Mouse (Mus musculus): ENCODE results near the gene Pcx. TPM values are rescaled to one million over a fixed set of nuclear protein-coding genes. Genes with fewer than 3 reads are reported as not detected.
"Not testable (repeated sequence)": the region's sequence is repeated elsewhere in the genome, so short reads cannot be mapped to it uniquely, and the experiment has no call there.

Pcx gene
- polyA plus RNA-seq, 1 experiment from 2014 or later = 18.5 TPM

GRCm38 (mm10) chr19:4583856-4584255 is 73.6 kb downstream of the Pcx start:
- no peaks in the 10 kb centered on the region for H3K36me3 ChIP-seq (replicated peaks)
- H3K4me3 ChIP-seq = no peak overlapping the region
- no peaks in the 10 kb centered on the region for H3K4me1 ChIP-seq
- 81% methylated on average over 2 of the region's 2 CpGs for WGBS
- H3K27ac ChIP-seq = no peak overlapping the region
- no peaks in the 10 kb centered on the region for H3K27me3 ChIP-seq (ENCODE audit: poor library complexity, severe bottlenecking)
- no peaks in the 10 kb centered on the region for H3K9me3 ChIP-seq
- DNase-seq (ENCODE audit: extremely low spot score, low spot score) = no peak

- H3K4me1 ChIP-seq; H3K9me3 ChIP-seq; H3K4me3 ChIP-seq; H3K27ac ChIP-seq; DNase-seq (ENCODE audit: extremely low spot score, low spot score); H3K27me3 ChIP-seq (ENCODE audit: poor library complexity, severe bottlenecking); H3K36me3 ChIP-seq (replicated peaks): not testable (repeated sequence)
Observed at GRCm38 (mm10) chr19:4586783-4587182, 76.5 kb downstream of the Pcx start.

GRCm38 (mm10) chr19:4587426-4587825 is 77.2 kb downstream of the Pcx start:
- 70% methylated on average over 2 of the region's 2 CpGs for WGBS
- H3K27me3 ChIP-seq (ENCODE audit: poor library complexity, severe bottlenecking) = no peaks in the 10 kb centered on the region
- no peaks in the 10 kb centered on the region for H3K36me3 ChIP-seq (replicated peaks)

GRCm38 (mm10) chr19:4588430-4588829 is 78.2 kb downstream of the Pcx start:
- H3K36me3 ChIP-seq (replicated peaks) = no peaks in the 10 kb centered on the region
- DNase-seq (ENCODE audit: extremely low spot score, low spot score) = no peak
- no peaks in the 10 kb centered on the region for H3K9me3 ChIP-seq
- H3K4me1 ChIP-seq = no peaks in the 10 kb centered on the region
- no peak overlapping the region for H3K27ac ChIP-seq
- H3K27me3 ChIP-seq (ENCODE audit: poor library complexity, severe bottlenecking) = no peaks in the 10 kb centered on the region
- WGBS = 77% methylated on average over 3 of the region's 3 CpGs
- H3K4me3 ChIP-seq = no peak overlapping the region

More at GRCm38 (mm10) chr19:4587426-4587825, 77.2 kb downstream of the Pcx start:
- Histone ChIP-seq H3K27ac (no peak overlapping the region), H3K9me3 (no peaks in the 10 kb centered on the region), H3K4me3 (no peak overlapping the region), H3K4me1 (no peaks in the 10 kb centered on the region)
- no peak for DNase-seq (ENCODE audit: extremely low spot score, low spot score)

GRCm38 (mm10) chr19:4589081-4589480 is 78.8 kb downstream of the Pcx start:
- 0 out of 2 replicates have a peak, but pooled peaks cover 3% of the 10 kb centered on the region for H3K4me1 ChIP-seq
- H3K4me3 ChIP-seq = no peak overlapping the region
- no peaks in the 10 kb centered on the region for H3K9me3 ChIP-seq
- H3K27ac ChIP-seq = no peak overlapping the region
- 65% methylated on average over 1 of the region's 1 CpGs for WGBS
- no peaks in the 10 kb centered on the region for H3K36me3 ChIP-seq (replicated peaks)
- no peak for DNase-seq (ENCODE audit: extremely low spot score, low spot score)
- H3K27me3 ChIP-seq (ENCODE audit: poor library complexity, severe bottlenecking) = no peaks in the 10 kb centered on the region

- no peak overlapping the region for H3K4me3 ChIP-seq
- no peak overlapping the region for H3K27ac ChIP-seq
- no peaks in the 10 kb centered on the region for H3K27me3 ChIP-seq (ENCODE audit: poor library complexity, severe bottlenecking)
- H3K4me1 ChIP-seq = 0 out of 2 replicates have a peak, but pooled peaks cover 5% of the 10 kb centered on the region
- WGBS = 96% methylated on average over 3 of the region's 3 CpGs
- H3K9me3 ChIP-seq = no peaks in the 10 kb centered on the region
- DNase-seq (ENCODE audit: extremely low spot score, low spot score) = no peak
- no peaks in the 10 kb centered on the region for H3K36me3 ChIP-seq (replicated peaks)
Observed at GRCm38 (mm10) chr19:4590025-4590424, 79.8 kb downstream of the Pcx start.

- DNase-seq (ENCODE audit: extremely low spot score, low spot score) = no peak
- no peaks in the 10 kb centered on the region for H3K27me3 ChIP-seq (ENCODE audit: poor library complexity, severe bottlenecking)
- H3K9me3 ChIP-seq = no peaks in the 10 kb centered on the region
- no peaks in the 10 kb centered on the region for H3K36me3 ChIP-seq (replicated peaks)
- H3K4me1 ChIP-seq = 0 out of 2 replicates have a peak, but pooled peaks cover 5% of the 10 kb centered on the region
- H3K4me3 ChIP-seq = no peak overlapping the region
- no peak overlapping the region for H3K27ac ChIP-seq
- 61% methylated on average over 7 of the region's 7 CpGs for WGBS
Observed at GRCm38 (mm10) chr19:4593792-4594522, 83.7 kb downstream of the Pcx start.

- no peaks in the 10 kb centered on the region for H3K9me3 ChIP-seq
- H3K36me3 ChIP-seq (replicated peaks) = no peaks in the 10 kb centered on the region
- 86% methylated on average over 2 of the region's 2 CpGs for WGBS
- H3K4me3 ChIP-seq = no peak overlapping the region
- H3K4me1 ChIP-seq = 0 out of 2 replicates have a peak, but pooled peaks cover 5% of the 10 kb centered on the region
- H3K27ac ChIP-seq = no peak overlapping the region
- DNase-seq (ENCODE audit: extremely low spot score, low spot score) = no peak
- H3K27me3 ChIP-seq (ENCODE audit: poor library complexity, severe bottlenecking) = no peaks in the 10 kb centered on the region
Observed at GRCm38 (mm10) chr19:4596071-4596470, 85.8 kb downstream of the Pcx start.

GRCm38 (mm10) chr19:4602459-4602858 is 92.2 kb downstream of the Pcx start:
- no peaks in the 10 kb centered on the region for H3K27me3 ChIP-seq (ENCODE audit: poor library complexity, severe bottlenecking)
- H3K4me3 ChIP-seq = no peak overlapping the region
- H3K9me3 ChIP-seq = no peaks in the 10 kb centered on the region
- no peak overlapping the region for H3K27ac ChIP-seq
- no peaks in the 10 kb centered on the region for H3K36me3 ChIP-seq (replicated peaks)
- DNase-seq (ENCODE audit: extremely low spot score, low spot score) = no peak
- WGBS = 90% methylated on average over 20 of the region's 20 CpGs
- peaks cover 8% of the 10 kb centered on the region for H3K4me1 ChIP-seq

- peak; percentile 45 for DNase-seq (ENCODE audit: extremely low spot score, low spot score)
- no peaks in the 10 kb centered on the region for H3K36me3 ChIP-seq (replicated peaks)
- H3K9me3 ChIP-seq = no peaks in the 10 kb centered on the region
- H3K27me3 ChIP-seq (ENCODE audit: poor library complexity, severe bottlenecking) = no peaks in the 10 kb centered on the region
- H3K4me3 ChIP-seq = peak overlapping the region; percentile 16; the same call in 1 of the 2 replicates
- whole genome bisulfite sequencing = 42% methylated on average over 24 of the region's 24 CpGs
- peaks cover 8% of the 10 kb centered on the region for H3K4me1 ChIP-seq
- H3K27ac ChIP-seq = no peak overlapping the region
Observed at GRCm38 (mm10) chr19:4603801-4604723, 93.8 kb downstream of the Pcx start.

GRCm38 (mm10) chr19:4605654-4606053 is 95.4 kb downstream of the Pcx start:
- 95% methylated on average over 4 of the region's 4 CpGs for WGBS
- no peak for DNase-seq (ENCODE audit: extremely low spot score, low spot score)
- Histone ChIP-seq H3K27ac (no peak overlapping the region), H3K4me3 (no peak overlapping the region), H3K36me3 (replicated peaks) (peaks cover 1% of the 10 kb centered on the region; the same call in 1 of the 2 replicates), H3K9me3 (no peaks in the 10 kb centered on the region), H3K27me3 (ENCODE audit: poor library complexity, severe bottlenecking) (no peaks in the 10 kb centered on the region), H3K4me1 (peaks cover 8% of the 10 kb centered on the region)

GRCm38 (mm10) chr19:4607406-4607805 is 97.1 kb downstream of the Pcx start:
- DNase-seq (ENCODE audit: extremely low spot score, low spot score) = no peak
- 89% methylated on average over 12 of the region's 12 CpGs for WGBS

GRCm38 (mm10) chr19:4608511-4608910 is 98.2 kb downstream of the Pcx start:
- H3K9me3 ChIP-seq = no peaks in the 10 kb centered on the region
- H3K36me3 ChIP-seq (replicated peaks) = peaks cover 30% of the 10 kb centered on the region
- peaks cover 27% of the 10 kb centered on the region for H3K4me1 ChIP-seq
- H3K27me3 ChIP-seq (ENCODE audit: poor library complexity, severe bottlenecking) = no peaks in the 10 kb centered on the region
- H3K27ac ChIP-seq = no peak overlapping the region
- WGBS = 86% methylated on average over 4 of the region's 4 CpGs
- DNase-seq (ENCODE audit: extremely low spot score, low spot score) = no peak
- H3K4me3 ChIP-seq = no peak overlapping the region

More at GRCm38 (mm10) chr19:4607406-4607805, 97.1 kb downstream of the Pcx start:
- Histone ChIP-seq H3K27me3 (ENCODE audit: poor library complexity, severe bottlenecking) (no peaks in the 10 kb centered on the region), H3K27ac (no peak overlapping the region), H3K4me3 (no peak overlapping the region), H3K4me1 (peaks cover 16% of the 10 kb centered on the region), H3K36me3 (replicated peaks) (peaks cover 19% of the 10 kb centered on the region), H3K9me3 (no peaks in the 10 kb centered on the region)

All from forebrain, embryonic 10.5 days (tissue).